Mouse (Mus musculus): ENCODE measurements around the gene Tmem106a. TPM values are rescaled to one million over a fixed set of nuclear protein-coding genes. Genes with fewer than 3 reads are reported as not detected.
"Not testable (repeated sequence)": the region's sequence is repeated elsewhere in the genome, so short reads cannot be mapped to it uniquely, and the experiment has no call there.

Gene Tmem106a
- total RNA-seq, 2 experiments from 2014 or later = 1.2 to 2.0 TPM

DNA sequence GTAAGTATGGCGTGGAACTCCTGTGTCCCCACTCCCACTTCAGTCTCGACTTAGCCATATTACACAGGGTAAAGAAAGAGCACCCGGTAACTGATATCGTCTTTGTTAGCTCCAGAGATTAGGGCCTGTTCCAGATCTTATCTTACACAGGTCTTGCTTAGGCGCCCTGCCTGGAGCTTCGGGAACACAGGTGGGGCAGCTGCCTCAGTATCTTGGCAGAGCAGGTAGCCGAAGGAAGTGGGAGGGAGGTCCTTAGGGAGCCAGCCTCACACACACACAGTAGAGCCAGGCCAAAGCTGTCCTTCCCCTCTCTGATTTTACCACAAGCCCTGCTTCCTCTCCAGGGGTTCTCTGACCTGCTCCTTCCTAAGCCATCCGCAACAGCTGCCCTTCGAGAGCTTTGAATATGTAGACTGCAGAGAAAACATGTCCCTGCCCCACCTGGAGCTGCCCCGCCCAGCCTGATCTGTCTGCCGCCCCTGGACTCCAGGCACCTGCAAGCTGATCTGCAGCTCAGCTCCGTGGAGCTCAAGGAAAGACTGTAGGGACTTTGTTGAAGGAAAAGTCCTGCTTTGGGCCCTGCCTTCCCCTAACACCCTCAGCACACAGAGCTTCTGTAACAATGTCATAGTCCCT is 8.1 kb downstream of the Tmem106a start:
- no peak for DNase-seq (ENCODE audit: low spot score in 2 of 2)

GRCm38 (mm10) chr11:101599156-101599555 is 17.1 kb downstream of the Tmem106a start, which contains the start of gene Gm11634:
Gene Gm11634, minus strand, starts transcription at chr11:101599256.
- DNase-seq (ENCODE audit: low spot score in 2 of 2) = no peak

DNA sequence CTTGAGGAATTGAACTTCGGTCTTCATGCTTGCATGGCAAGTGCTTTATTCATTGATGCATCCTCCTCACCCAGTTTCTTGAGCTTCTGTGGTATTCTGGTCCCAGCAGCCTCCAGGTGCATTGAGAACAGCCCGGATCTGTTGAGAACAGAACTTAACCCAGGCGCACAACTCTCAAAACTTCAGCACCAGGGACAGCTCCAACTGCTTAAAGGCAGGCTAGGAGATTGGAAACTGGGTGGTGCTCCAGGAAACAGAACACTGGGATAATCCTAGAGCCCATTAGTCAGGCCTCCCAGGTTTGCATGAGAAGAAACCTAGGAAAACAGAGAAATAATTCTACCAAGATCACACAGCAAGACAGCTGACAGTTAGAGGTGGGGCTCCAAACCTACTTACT is 20.4 kb downstream of the Tmem106a start:
- no peak for DNase-seq (ENCODE audit: low spot score in 2 of 2)

DNA sequence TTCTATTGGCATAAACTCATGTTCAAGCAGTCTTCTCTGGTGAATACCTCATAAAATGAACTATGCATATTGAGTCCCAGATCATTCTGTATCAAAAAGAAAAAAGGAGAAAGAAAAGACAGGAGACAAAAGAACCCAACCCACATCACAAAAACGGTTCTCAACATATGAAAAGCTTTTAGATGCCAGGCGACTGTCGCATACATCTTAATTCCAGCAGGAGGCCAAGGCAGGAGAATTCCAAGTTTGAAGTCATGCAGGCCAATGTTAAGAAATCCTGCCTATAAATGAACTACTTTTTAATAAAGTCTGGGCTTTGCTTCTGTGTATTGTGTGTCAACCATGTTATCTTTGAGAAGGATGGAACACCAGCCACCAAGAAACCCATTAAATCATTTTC is 22.1 kb downstream of the Tmem106a start:
- no peak for DNase-seq (ENCODE audit: low spot score in 2 of 2)

DNA sequence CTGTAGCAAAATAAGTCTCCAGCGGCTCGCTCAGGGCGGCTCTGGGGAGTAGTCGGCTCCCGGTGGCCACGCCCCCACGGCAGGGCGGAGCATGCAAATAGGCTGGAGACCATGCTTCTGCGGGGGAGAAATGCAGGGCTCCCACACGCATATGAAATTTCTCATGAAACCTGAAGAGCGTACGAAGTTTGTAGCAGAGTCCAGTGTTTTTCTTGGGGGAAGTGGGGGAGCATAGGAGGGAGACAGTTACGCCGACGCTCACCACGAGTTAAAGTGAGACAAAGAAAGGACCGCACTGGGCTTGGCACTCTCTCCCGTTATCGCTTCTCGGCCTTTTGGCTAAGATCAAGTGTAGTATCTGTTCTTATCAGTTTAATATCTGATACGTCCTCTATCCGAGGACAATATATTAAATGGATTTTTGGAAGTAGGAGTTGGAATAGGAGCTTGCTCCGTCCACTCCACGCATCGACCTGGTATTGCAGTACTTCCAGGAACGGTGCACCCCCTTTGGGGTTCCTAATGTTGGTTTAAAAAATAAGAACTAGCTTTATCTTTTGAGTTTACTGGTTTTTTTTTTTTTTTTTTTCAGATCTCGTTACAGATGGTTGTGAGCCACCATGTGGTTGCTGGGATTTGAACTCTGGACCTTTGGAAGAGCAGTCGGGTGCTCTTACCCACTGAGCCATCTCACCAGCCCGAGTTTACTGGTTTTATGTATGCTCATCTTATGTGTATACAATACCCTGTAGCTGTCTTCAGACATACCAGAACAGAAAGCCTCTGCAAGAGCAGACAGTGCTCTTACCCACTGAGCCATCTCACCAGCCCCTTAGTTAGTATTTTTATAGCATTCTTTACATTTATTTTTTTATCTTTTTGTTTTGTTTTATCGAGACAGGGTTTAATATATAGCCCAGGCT is 22.8 kb downstream of the Tmem106a start:
- peak in 1 of 2 experiments; percentile 25 for DNase-seq (ENCODE audit: low spot score in 2 of 2)

DNA sequence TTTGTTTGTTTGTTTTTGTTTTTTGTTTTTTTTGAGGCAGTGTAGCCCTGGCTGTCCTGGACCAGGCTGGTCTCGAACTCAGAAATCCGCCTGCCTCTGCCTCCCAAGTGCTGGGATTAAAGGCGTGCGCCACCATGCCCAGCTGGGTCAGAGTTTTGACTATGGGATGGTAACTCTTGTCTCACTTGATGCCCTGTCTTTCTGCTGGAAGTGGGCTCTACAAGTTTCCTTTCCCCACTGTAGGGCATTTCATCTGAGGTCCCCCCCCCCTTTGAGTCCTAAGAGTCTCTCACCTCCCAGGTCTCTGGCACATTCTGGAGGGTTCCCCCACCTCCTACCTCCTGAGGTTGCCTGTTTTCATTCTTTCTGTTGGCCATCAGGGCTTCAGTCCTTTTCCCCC is 25.1 kb downstream of the Tmem106a start:
- not testable (repeated sequence) for DNase-seq (ENCODE audit: low spot score in 2 of 2)

DNA sequence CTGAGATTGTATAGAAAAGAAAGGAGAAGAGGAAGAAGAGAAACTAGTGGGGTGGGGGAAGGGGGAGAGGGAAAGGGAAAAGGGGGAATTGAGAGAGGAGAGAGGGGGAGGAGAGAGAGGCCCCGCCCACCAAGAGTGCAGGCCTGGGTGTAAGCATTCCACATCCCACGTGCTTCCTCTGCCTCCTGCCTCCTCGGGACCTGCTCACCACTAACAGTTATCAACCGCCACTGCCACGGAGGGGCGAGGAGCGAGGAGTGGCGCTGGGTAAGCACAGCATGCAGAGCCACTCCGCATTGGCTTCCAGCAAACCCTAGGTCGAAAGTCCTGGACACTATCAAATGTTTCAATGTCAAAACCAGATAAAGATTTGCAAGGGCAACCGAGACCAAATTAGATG is 28.4 kb downstream of the Tmem106a start:
- DNase-seq (ENCODE audit: low spot score in 2 of 2) = no peak

DNA sequence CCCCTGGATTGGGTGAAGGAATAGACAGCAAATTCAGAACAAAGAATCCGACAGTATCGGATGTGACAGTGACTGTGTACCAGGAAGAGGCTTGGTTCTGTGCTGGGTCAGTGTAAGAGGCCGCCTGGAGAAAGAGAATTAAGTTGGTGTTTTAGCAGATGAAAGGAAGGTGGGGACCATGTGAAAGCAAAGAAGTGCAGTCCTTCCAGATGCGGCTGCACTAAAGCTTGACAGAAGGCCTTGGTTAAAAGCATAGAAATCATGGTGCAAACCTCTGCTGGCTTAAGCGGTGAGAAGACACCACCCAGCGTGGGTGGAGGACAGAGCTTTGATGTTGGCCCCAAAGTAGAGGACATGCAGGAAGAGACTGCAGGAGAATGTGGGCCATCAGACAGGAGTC is 31.6 kb downstream of the Tmem106a start:
- DNase-seq (ENCODE audit: low spot score in 2 of 2) = no peak

DNA sequence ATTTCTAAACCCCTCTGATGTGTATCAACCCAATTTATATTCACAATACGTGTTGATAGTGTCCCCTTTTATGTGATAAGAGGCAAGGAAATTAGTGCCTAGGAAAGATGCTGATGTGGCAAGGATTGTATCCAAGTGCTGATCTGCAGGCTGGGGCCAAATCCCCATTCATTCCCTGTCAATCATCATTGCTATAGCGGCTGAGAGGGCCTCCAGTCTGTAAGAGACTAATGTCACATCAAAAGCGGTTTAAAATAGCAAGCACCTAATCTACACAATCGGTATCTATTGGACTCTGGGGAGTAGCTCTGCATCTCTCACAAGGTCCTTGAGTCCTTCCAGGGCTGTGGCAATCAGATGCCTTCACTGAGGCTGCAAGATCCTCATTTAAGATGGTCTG is 32.1 kb downstream of the Tmem106a start:
- no peak for DNase-seq (ENCODE audit: low spot score in 2 of 2)

GRCm38 (mm10) chr11:101615380-101615779 is 33.3 kb downstream of the Tmem106a start:
- DNase-seq (ENCODE audit: low spot score in 2 of 2) = no peak

DNA sequence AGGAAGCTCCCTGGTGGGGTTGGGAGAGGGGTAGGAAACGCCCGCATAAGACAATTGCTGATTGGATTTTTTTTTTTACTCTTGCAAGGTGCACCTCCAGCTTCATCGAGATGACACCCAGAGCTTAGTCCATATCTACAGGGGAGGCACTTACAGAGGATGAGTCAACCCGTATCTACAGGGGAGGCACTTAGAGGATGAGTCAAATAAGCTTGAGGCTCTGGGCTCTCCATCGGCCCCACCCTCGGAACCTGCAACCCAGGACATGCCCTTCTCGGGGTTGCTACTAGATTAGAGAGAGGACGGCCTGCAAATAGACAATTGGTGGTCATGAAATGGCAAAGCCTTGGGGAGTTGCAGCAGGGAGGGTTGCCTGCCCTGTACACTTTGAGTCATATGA is 34.1 kb downstream of the Tmem106a start:
- DNase-seq (ENCODE audit: low spot score in 2 of 2) = no peak

DNA sequence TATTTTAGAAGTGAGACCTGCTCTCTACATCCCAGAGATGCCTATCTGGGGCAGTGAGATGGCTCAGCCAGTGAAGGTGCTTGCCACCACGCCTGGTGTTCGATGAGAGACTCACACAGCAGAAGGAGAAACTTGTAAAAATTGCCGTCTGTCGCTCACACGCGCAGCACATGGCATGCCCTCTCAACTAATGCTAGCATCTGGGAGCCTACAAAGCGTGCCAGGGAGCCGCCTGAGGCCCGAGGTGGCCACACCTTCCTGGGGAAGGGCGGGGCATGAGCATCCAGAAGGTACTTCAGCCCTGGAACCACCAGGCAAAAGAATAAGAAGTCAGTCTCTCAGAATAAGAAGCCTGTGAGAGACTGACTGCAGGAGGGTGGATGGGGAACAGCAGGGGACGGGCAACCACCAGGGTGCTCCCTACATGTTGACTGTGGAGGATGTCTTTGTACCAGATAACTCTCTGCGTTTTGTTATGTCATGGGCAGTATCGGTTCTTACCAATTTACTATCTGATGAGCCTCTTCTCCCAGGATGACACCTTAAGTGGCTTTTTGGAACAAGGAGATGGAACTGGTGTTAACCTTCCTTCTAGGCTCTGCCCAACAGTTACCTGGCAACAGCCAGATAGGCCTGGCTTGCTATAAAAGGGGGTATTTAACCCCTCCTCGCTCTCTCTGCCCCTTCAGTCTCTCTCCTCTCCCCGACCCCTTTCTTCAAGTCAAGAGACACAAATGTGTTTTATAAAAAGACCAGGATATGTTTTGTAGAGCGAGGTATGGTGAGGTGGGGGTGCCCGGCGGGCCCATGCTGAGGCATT is 35.1 kb downstream of the Tmem106a start:
- peak in 1 of 2 experiments; percentile 34 for DNase-seq (ENCODE audit: low spot score in 2 of 2)

GRCm38 (mm10) chr11:101617849-101618248 is 35.8 kb downstream of the Tmem106a start:
- DNase-seq (ENCODE audit: low spot score in 2 of 2) = peak in 1 of 2 experiments; percentile 21

DNA sequence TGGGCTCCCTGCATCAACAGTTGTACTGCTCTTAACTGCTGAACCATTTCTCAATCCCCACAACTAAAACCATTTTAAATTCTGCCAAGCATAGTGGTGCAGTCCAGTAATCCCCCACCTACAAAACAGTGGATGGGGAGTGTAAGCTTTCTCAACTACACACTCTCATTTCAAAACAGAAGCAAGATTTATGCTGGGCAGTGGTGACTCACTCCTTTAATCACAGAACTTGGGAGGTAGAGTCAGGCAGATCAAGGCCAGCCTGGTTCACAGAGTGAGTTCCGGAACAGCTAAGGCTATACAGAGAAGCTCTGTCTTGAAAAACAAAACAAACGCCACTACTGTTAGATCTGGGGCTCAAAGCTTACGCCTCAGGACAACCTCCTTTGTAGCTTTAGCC is 36.6 kb downstream of the Tmem106a start:
- no peak for DNase-seq (ENCODE audit: low spot score in 2 of 2)

DNA sequence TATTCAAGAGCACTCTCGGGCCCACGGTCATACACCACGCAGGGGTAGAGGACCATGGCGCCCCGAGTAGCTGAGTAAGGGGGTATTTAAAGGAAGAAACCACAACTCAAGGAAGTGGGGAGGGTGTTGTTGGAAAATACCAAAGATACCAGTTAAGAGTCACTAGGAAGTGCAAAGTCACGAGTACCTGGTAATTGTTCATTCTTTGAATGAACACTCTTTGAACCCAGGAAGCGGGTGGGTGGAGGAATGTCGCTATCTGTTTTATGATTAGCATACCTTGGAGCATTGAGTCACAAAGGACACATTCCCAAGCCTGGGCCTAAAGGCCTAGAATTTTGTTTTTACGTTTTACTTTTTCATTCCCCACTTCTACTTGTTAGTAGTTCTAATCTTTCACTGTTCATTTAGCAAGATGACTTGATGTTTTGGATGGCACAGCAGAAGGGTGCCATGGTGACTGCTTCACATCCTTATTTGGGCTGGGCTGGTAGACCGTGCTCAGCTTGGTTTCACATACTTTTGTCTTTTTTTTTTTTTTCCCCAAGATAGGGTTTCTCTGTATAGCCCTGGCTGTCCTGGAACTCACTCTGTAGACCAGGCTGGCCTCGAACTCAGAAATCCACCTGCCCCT is 38.1 kb downstream of the Tmem106a start:
- not testable (repeated sequence) for DNase-seq (ENCODE audit: low spot score in 2 of 2)

- no peak for DNase-seq (ENCODE audit: low spot score in 2 of 2)
These were observed 44.6 kb downstream of the Tmem106a start for GRCm38 (mm10) chr11:101626649-101626994.

DNA sequence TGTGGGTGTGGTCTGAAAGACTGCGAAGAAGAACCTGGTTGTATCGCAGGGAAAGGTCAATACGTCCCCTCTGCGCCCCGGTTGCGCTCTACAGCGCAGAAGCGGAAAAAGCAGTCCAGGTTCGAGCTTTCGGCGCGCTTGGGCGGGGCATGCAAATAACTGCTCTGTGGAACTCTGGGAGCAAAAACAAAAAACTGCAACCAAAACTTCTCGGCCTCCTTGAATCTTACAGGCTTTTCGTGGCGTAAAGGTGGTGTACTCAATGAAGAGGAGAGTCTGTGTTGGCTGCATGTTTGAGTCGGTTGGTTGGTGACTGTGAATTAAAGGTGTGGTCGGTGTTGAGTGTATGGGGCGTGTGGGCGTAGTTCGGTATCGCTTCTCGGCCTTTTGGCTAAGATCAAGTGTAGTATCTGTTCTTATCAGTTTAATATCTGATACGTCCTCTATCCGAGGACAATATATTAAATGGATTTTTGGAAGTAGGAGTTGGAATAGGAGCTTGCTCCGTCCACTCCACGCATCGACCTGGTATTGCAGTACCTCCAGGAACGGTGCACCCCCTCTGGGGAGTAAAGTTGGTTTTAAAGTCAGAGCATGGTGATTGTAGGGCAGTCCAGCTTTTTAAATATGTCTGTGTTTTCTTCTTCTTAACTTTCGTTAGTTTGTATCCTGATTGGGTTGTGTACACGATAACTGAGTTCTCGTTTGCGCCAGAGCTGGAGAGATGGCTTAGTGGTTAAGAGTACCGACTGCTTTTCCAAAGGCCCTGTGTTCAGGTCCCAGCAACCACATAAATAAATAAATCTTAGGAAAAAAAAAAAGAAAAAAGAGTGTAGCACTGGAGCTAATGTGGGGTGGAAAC is 45.2 kb downstream of the Tmem106a start, which contains the start of gene Rdm1:
Gene Rdm1, plus strand, starts transcription at position 201 of the 862 bp plus-strand sequence.
- DNase-seq (ENCODE audit: low spot score in 2 of 2) = peak; percentile 65 to 84

GRCm38 (mm10) chr11:101627857-101628559 is 46.0 kb downstream of the Tmem106a start:
- DNase-seq (ENCODE audit: low spot score in 2 of 2) = peak; percentile 63 to 80

DNA sequence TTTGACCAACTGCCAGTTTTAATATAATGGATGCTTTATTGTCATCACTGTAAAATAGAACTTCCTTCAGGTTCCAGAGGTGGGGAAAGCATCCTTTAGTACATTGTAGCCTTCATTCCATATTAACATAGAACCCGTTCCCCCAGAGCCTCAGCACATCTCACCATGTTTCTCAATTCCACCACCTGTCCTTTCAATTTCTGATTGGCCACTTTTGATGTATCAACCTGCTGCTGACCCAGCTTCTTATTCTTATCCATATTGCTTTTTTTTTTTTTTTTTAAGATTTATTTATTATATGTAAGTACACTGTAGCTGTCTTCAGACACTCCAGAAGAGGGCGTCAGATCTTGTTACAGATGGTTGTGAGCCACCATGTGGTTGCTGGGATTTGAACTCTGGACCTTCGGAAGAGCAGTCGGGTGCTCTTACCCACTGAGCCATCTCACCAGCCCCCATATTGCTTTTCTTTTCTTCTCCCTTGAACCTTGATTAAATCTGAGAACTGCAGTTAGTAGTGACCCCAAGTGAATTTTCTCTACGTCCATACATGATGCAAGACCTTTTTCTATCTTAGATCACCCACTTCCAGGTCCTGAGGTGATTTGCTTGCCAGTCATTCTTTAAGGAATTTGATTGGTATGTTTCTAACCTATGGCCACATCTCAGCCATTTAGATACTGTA is 46.8 kb downstream of the Tmem106a start:
- DNase-seq (ENCODE audit: low spot score in 2 of 2) = not testable (repeated sequence)

Measured in layer of hippocampus, adult 18-20 months (tissue).